Mouse (Mus musculus) retina, postnatal 1 day (tissue): ENCODE measurements at regions not wholly inside any gene's neighbourhood (a gene's known extent, or its start where the extent isn't known, plus 50 kb on each side); places are given as distances from the start of the nearest gene placed in this dataset.

Source experiments
- DNase-seq: peaks from one replicate; pipeline ENCODE4 v3.0.0-alpha.2; 2012

GRCm38 (mm10) chr19:57541693-57542314 is 69.0 kb upstream of the Atrnl1 start:
- DNase-seq, result no peak

GRCm38 (mm10) chr19:57542506-57542905 is 68.3 kb upstream of the Atrnl1 start:
- no peak for DNase-seq

- DNase-seq, result peak; percentile 72
Measured at GRCm38 (mm10) chr19:57543681-57544214, 67.1 kb upstream of the Atrnl1 start.

- no peak for DNase-seq
Measured at GRCm38 (mm10) chr19:57544229-57544879, 66.5 kb upstream of the Atrnl1 start.

- DNase-seq, result no peak
Measured at GRCm38 (mm10) chr19:57545071-57545470, 65.8 kb upstream of the Atrnl1 start.

- DNase-seq, result no peak
Measured at GRCm38 (mm10) chr19:57546039-57546438, 64.8 kb upstream of the Atrnl1 start.

- DNase-seq, result no peak
Measured at GRCm38 (mm10) chr19:57546519-57546918, 64.3 kb upstream of the Atrnl1 start.

GRCm38 (mm10) chr19:57548093-57548492 is 62.7 kb upstream of the Atrnl1 start:
- DNase-seq, result no peak

GRCm38 (mm10) chr19:57548661-57549060 is 62.2 kb upstream of the Atrnl1 start:
- no peak for DNase-seq

GRCm38 (mm10) chr19:57552964-57553740 is 57.7 kb upstream of the Atrnl1 start:
- DNase-seq, result no peak

- no peak for DNase-seq
Measured at GRCm38 (mm10) chr19:57554086-57554485, 56.7 kb upstream of the Atrnl1 start.

- DNase-seq, result no peak
Measured at GRCm38 (mm10) chr19:57555313-57555712, 55.5 kb upstream of the Atrnl1 start.

GRCm38 (mm10) chr19:57558420-57558967 is 52.3 kb upstream of the Atrnl1 start:
- DNase-seq, result peak; percentile 64

- peak; percentile 24 for DNase-seq
Measured at GRCm38 (mm10) chr19:57560757-57561156, 50.1 kb upstream of the Atrnl1 start.
